In the genomic region with DNA sequence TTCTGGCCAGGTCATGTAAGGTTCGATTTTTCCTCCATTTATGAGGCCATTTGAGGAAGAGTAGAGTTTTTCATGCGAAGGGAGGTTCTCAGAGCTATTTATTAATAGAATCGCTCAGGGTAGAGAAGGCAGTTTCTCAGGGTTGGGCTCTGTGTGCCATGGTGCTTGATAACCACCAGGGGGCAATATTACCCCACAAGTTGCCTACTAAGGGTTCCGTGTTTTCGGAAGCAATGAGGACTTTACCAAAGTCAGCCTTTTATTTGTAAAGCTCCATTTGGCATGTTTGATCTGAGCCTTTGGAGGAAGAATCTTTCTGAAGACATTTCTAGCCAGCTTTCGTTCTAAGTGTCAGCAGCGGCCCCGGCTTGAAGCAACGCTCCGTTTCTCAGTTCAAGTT, we compare ENCODE assay signal across 8 mouse cellular contexts. TPM values are rescaled to one million over a fixed set of nuclear protein-coding genes. Genes with fewer than 3 reads are reported as not detected.
DNase-seq lines count a peak whose midpoint lies in the region; ATAC-seq and TF ChIP-seq lines count a peak whose summit lies in the region.

No protein-coding gene starts in this region.

- no peak overlapping the region for H3K4me3 ChIP-seq in forebrain, embryonic 15.5 days
- no peak overlapping the region for H3K4me3 ChIP-seq in kidney, adult 2 months (ENCODE audit: insufficient read depth, low read depth, low read length)

- peak; percentile 31 to 83 for DNase-seq in adrenal gland, adult (ENCODE audit: inconsistent age in 2 of 2, low spot score in 1 of 2)
- DNase-seq in adrenal gland, postnatal 4 days (ENCODE audit: low spot score in 2 of 2): no peak
- DNase-seq in CD4-positive, CD25-positive, alpha-beta regulatory T cell, adult 2 months (ENCODE audit: low read depth, low spot score): peak; percentile 73
- DNase-seq in c-Kit-positive CD71-positive TER-119-positive erythroid progenitor cells, embryonic 14.5 days (ENCODE audit: low spot score): peak; percentile 44
- peak; percentile 58 for DNase-seq in kidney, adult 2 months
- DNase-seq in lung, postnatal 10 days: peak; percentile 68
- peak; percentile 58 to 76 for DNase-seq in right cerebral cortex, postnatal 10 days (ENCODE audit: low spot score in 2 of 2)

- H3K4me1 ChIP-seq in forebrain, embryonic 15.5 days: peaks cover 14% of the 10 kb centered on the region
- no peaks in the 10 kb centered on the region for H3K4me1 ChIP-seq in kidney, adult 2 months (ENCODE audit: control insufficient read depth, insufficient read depth, low read length)

- H3K27me3 ChIP-seq in forebrain, embryonic 15.5 days: no peaks in the 10 kb centered on the region
- no peaks in the 10 kb centered on the region for H3K27me3 ChIP-seq in kidney, adult 2 months (replicated peaks; ENCODE audit: control insufficient read depth, insufficient read depth, low read length)

- no peak overlapping the region for H3K27ac ChIP-seq in forebrain, embryonic 15.5 days (replicated peaks)
- H3K27ac ChIP-seq in kidney, adult 2 months (ENCODE audit: insufficient read depth, low read depth, low read length): no peak overlapping the region

- ATAC-seq in forebrain, embryonic 15.5 days (replicated peaks): peak; percentile 71

- no peak for TF ChIP-seq POLR2A in kidney, adult 2 months (IDR thresholded peaks at IDR 0.05; ENCODE audit: low read depth, low read length)

- no peak overlapping the region for H3K4me2 ChIP-seq in forebrain, embryonic 15.5 days (replicated peaks)

- 47% methylated on average over 10 of the region's 10 CpGs for WGBS in forebrain, embryonic 15.5 days
- 44% methylated on average over 10 of the region's 10 CpGs for WGBS in kidney, adult 2 months

- peaks cover 14% of the 10 kb centered on the region; the same call in 1 of the 2 replicates for H3K36me3 ChIP-seq in forebrain, embryonic 15.5 days
- H3K36me3 ChIP-seq in kidney, adult 2 months (ENCODE audit: control insufficient read depth, insufficient read depth, low read length): peaks cover 1% of the 10 kb centered on the region; the same call in 1 of the 2 replicates

- H3K9me3 ChIP-seq in forebrain, embryonic 15.5 days: no peaks in the 10 kb centered on the region

- TF ChIP-seq CTCF in kidney, adult 2 months (conservative IDR thresholded peaks at IDR 0.05; ENCODE audit: insufficient read depth, insufficient read length, low read depth, low read length): peak; percentile 82

- H3K9ac ChIP-seq in forebrain, embryonic 15.5 days (replicated peaks): no peak overlapping the region

RNA-seq across cellular contexts. Expression of a gene that starts 16.0 kb away (rescaled TPM):
- under 1 TPM; 0.20 to 0.59 TPM for total RNA-seq in adrenal gland, postnatal 4 days (2021)
- polyA plus RNA-seq in forebrain, embryonic 15.5 days (2015; fragmentation: Nextera tagmentation; extraction: Ambion mirVana): 0.11 and 0.37 TPM in 2 replicates
- polyA plus RNA-seq in kidney, adult 2 months (2012; rRNA removed): 0.16 and 0.66 TPM in 2 replicates

RNA-seq across cellular contexts. Expression of a gene that starts 24.1 kb away (rescaled TPM):
- total RNA-seq in adrenal gland, postnatal 4 days (2021): 10 to 100 TPM; 71.6 to 78.9 TPM
- 6.4 and 7.2 TPM in 2 replicates for polyA plus RNA-seq in forebrain, embryonic 15.5 days (2015; fragmentation: Nextera tagmentation; extraction: Ambion mirVana)
- 0.92 and 0.99 TPM in 2 replicates for polyA plus RNA-seq in kidney, adult 2 months (2012; rRNA removed)

RNA-seq across cellular contexts. Expression of a gene that starts 45.2 kb away (rescaled TPM):
- 10 to 100 TPM; 17.8 to 21.3 TPM for total RNA-seq in adrenal gland, postnatal 4 days (2021)
- 13.1 and 13.3 TPM in 2 replicates for polyA plus RNA-seq in forebrain, embryonic 15.5 days (2015; fragmentation: Nextera tagmentation; extraction: Ambion mirVana)
- polyA plus RNA-seq in kidney, adult 2 months (2012; rRNA removed): 13.0 and 14.3 TPM in 2 replicates

Comparison
In these comparisons a context has a peak if more than half of its experiments do, and no peak if none do; other contexts are left out.
1. DNase-seq: peak in adrenal gland, adult (2 of 2), CD4-positive, CD25-positive, alpha-beta regulatory T cell, adult 2 months (single experiment), c-Kit-positive CD71-positive TER-119-positive erythroid progenitor cells, embryonic 14.5 days (single experiment), kidney, adult 2 months (single experiment), lung, postnatal 10 days (single experiment) and right cerebral cortex, postnatal 10 days (2 of 2); none in adrenal gland, postnatal 4 days (0 of 2).